Mouse (Mus musculus): ENCODE data around the gene Trmt10b.

The Trmt10b gene

DNA sequence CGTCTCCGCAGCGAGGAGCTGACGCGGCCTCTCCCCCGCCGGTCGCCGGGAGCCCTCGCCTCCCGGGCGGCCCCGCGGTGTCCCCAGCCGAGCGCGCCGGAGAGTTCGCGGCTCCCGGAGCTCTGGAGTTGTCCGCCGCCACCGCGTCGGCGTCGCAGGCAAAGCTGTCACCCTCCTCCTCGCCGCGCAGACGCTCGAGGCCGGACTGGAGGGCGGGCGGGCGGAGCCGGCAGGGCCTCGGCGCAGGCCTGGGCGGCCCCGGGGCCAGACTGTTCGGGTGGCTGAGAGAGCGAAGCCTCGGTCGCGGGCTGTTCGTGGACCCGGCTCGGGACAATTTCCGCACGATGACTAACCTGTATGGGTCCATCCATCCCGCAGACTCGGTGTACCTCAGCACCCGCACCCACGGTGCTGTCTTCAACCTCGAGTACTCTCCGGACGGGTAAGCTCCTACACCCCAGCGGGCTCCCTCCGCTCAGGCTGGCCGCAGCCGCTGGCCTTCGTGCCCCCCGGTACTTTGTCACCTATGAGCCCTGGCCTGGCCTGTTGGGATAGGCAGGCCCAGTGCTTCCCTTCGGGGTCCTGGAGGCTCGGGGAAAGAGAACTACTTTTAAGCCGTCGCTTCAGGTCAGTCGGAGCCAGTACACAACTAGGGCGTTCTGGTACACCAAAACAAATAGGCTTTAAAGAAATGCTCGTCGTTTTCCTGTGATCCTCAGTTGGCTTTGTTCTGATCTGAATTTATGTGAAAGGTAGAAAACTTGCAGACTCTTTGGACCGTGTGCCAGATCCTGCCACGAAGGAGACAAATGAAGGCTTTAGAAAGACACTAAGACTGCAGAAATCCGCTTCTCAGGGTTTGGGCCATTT is 45.6 kb downstream of the Trmt10b start, which contains the start of gene Exosc3:
Gene Exosc3 (minus strand): TSS at position 447 of the 870 bp plus-strand sequence.
- DNase-seq: peak; percentile 31 to 49

DNA sequence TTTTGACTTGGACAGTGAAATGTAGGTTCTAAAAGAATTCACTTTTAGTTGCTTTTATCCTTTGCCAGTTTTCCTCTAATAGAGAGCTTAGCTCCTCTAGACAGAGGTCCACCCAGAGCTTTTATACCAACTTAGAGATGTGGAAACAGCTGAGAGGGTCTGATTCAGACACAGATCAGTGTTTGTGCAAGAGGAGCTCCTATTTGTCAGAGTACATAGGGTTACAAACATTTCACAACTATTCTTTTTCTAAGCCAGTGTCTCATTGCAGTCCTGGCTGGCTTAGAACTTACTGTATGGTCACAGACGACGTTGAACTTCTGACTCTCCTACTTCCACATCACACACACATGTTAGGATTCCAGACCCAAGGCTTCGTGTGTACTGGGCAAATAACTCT is 59.7 kb downstream of the Trmt10b start:
- DNase-seq: no peak

Data from lung, adult 18-20 months (tissue).